Mouse (Mus musculus) gastrocnemius, adult 8-10 months (tissue): ENCODE measurements around the gene Ier5. TPM values are rescaled to one million over a fixed set of nuclear protein-coding genes. Genes with fewer than 3 reads are reported as not detected.

Source experiments
- DNase-seq, 2 experiments: peaks; one replicate each; pipeline ENCODE4 v3.0.0; 2022; ENCODE audit warnings: low spot score in 2 of 2
- total RNA-seq, 4 experiments: library from RNA; stranded (reverse); gene quantifications; 2 replicates each; pipeline ENCODE4 v1.2.4; 2022

The Ier5 gene
- total RNA-seq, 4 experiments from 2014 or later, result 4.7 to 9.9 (median 6.4) TPM

DNA sequence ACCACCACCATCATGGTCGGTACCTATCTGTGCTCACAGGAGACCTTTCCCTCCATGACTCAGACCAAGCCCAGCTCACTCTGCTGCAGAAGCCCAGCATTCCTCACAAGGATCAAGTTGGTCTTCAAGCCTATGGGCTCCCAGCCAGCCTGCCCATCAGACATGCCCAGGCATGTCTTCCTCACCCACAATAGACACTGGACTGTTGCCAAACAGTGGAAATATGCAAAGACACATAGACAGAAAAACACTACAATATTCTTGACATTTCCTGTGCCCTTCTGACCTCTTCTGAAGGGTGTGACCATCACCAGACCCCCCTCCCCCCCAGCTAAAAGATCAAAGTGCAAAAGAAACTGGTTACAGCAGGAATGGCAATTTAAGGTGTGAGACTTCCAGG lies 43.3 kb downstream of the Ier5 start:
- DNase-seq, result no peak

DNA sequence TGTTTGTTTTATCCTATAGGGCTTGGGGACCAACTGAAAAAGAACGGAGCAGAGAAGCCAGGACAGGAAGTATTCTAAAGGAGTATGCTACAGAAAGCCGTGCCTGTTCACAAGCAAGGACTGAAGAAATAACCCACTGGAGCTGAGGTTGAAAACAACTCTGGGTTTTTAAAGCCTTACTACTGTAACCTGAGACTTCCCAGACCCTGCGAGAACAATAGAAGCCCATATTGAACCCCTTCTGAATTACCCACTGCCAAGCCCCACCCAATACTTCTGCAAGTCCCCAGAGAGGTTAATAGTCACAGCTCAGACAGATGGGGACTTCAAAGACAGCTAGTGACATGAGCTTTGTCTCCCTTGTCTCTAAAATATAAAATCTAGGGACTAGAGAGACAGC lies 44.4 kb downstream of the Ier5 start:
- DNase-seq, result no peak

DNA sequence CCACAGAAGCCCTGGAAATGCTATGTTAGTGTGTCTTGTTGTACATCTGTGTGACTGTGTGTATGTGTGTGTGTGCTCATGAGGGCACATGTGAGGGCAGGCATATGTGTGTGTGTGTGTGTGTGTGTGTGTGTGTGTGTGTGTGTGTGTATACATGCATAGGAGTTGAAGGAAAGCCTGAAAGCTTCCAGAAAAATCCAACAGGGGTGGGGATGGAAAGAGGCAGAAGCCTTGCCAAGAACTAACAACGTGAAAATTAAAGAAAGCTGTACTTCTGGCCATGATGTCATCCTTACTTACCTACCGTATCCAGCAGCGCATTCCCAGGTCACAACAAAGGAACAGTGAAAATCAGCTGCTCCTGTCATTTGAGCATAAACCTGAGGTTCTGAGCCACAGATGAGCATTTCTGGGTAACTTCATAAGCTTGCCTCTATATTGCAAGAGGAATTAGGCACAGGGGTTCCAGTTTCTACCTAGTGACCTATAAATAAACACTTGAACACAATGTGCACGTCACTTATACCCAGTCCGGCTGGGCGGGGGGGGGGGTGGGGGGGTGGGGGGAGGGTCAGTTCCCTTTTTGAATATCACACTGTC lies 45.0 kb downstream of the Ier5 start:
- DNase-seq, result no peak

DNA sequence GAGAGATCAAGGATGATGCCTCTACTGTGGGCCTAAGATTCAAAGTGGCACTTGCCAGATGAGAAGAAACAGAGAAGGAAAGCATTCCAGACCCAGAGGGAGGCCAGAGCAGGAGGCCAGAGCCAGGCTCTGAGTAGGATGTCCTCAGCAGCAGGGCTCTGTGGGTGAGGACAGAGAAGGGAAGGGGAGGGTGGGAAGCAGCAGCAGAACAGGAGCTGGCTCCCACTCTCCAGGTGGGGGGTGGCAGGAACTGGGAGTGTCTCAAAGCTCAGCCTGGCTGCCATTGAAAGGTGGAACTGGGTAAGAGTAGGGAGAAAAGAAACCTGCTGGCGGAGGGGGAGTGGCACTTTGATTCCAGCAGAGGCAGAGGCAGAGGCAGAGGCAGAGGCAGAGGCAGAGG lies 46.1 kb downstream of the Ier5 start:
- DNase-seq, result no peak

DNA sequence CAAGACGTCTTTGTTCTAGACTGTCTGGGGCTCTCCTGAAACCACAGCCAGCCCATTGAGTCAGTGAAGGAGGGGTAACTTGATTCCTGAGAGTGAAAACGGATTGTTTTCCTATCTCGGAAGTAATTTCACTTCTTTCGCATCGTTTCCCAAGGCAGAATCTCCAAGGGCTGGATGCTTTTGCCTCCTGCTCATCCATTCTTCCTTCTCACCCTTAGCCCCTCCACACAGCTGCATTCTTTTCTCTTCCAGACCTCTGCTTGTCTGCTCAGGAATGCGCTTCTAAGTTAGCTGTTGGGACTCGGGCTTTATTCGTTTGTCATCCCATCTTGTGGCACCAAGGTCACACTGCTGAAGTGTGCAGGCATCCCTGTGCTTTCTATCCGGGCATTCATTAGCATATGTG lies 46.7 kb downstream of the Ier5 start:
- no peak for DNase-seq

DNA sequence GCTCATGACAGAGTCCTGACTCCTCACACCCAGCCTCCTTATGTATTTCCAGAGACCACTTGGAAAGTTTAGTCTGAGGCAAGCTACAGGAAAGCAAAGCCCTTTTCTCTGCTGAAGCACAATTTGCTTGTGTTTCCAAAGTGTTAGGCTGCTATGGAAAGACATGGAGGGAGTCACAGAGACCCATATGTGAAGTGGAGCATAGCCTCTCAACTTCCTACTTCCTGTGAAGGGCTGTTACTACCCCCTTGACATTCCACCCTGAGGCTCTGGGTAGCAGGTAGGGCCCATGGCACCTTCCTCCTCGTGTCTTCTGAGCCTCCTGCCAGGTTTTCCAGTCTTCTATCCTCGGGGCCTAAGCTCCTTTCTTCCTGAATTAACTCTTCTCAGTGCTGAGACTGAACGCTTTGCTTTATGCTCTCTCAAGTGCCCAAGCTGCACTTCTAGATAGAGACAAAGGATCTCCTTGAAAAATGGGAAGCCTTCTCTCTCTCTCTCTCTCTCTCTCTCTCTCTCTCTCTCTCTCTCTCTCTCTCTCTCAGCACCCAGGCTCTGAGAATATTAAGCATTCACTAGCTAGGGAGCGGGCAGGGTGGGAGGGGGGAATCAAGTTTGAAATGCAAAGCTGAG lies 47.2 kb downstream of the Ier5 start:
- DNase-seq, result no peak

DNA sequence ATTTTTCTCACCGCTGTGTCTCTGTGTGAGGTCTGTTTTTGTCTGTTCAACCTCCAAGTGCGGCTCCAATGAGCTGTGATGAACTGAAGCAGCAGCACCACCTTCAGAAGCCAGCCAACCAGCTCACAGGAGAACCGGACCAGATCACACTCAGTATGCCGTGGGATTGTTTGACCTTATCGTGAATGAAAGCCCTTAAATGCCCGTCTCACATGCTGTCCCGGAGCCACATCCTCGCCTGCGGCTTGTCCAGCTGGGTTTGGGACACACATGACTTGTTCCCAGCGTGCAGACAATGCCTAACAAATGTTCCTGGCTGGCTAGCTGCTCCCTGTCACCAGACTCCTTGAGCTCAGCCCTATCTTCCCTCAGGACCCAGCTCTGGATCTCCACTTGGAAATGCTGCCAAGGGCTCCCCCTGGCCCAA lies 47.7 kb downstream of the Ier5 start:
- peak in 1 of 2 experiments; percentile 15 for DNase-seq

DNA sequence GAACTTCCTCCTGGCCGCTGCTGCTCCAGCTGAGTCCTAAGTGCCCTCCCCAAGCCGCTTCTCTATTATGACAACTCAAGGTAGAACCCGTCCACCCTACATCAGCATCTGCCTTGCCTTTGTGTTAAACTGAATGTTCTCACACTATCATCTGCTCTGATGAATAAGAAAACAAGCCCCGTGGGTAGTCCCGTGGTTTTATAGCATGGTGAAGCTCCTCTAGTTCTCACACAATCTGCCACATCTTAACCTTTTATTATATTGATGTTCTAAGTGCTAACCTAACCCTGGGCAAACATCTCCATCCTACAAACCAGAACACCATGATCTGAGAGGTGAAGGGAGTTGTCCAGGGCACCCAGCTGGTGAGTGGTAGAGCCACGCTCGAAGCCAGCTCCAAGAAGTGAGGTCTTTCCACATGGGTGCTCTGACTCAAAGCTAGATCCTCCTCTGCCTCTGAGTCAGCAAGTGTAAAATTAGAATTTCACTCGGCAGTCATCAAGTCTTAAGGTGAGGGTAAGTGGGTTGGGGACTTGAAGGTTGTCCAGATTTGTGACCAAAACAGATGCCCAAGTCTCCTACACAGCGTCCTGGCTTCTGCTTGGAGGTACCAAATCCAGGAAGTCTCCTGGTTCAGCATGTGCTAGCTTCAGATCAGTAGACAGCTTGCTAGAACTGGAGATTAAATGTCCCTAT lies 48.4 kb downstream of the Ier5 start:
- DNase-seq, result no peak

DNA sequence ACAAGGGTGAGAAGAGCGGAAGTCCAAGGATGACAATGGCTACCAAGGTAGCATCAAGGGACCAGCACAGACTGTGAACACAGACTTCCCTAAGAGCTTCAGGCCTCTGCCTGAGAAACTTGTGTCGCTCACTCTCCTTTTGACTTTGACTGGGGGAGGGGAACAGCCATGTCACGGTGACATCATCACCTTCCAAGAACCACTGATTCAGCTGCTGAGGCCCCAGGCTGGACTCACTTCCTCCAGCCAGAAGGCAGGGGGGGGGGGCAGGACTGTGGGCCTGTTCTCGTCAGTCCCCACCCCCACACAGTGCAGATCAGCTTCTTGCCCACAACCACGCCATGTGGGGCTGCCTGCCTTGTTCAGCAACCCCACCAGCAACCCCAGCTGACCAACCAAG lies 49.3 kb downstream of the Ier5 start:
- no peak for DNase-seq

DNA sequence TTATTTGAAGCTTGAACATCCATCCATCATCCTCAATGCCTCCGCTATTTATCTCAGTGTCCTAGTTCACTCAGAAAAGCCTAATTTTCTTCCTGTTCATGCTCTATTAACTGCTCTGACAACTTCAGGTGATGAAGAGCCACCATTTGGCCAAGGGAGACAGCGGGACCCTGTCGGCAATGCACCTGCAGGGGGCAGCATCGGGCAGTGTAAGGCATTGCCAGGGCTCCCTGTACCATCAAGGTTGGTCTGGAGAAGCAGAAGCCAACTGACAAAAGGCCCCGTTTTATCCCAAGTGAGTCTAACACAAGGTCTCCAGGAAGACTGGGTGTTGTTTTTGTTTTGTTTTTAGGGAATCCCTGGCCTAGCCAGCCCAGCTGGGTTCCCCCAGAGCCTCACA lies 50.5 kb downstream of the Ier5 start:
- DNase-seq, result peak; percentile 82 to 86

Other genes starting within 250 kb of the Ier5 start
- under 1 TPM in 3 of 4 experiments, not detected in 1; 0.02 to 0.16 (median 0.07) TPM for gene Cacna1e, start 215.1 kb downstream of the Ier5 start, total RNA-seq
- 10 to 100 TPM; 12.4 to 16.1 (median 13.3) TPM for gene Mr1, start 47.2 kb upstream of the Ier5 start, total RNA-seq
- 10 to 100 TPM; 12.1 to 14.6 (median 13.0) TPM for gene Stx6, start 59.1 kb upstream of the Ier5 start, total RNA-seq
- 1 to 10 TPM in 2 of 4 experiments, under 1 TPM in 2; 0.32 to 1.5 (median 1.0) TPM for gene BC034090, start 144.8 kb upstream of the Ier5 start, total RNA-seq